Mouse (Mus musculus): Measurements from ENCODE around the gene P2ry6.

DNA sequence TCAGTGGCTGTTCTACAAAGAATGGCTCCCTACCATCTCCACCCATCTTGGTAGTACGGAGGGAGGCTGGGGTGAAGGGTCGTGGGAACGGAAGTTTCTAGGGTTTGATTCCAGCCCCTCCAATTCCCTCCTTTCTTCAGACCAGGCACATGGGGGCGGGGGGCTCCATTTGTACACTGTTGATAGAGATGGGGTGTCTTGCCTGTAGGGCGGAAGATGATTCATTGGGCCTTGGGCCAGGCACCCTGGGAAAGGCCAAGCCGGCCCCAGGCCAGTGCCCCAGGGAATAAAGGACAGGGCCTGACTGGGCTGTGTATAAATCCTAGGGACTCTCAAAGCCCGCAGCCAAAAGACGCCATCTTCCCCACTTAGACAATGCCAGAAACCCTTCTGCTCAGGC lies 66.4 kb downstream of the P2ry6 start:
- TF ChIP-seq CTCF (IDR thresholded peaks at IDR 0.05; ENCODE audit: low read depth, low read length) (no peak), POLR2A (IDR thresholded peaks at IDR 0.05; ENCODE audit: borderline replicate concordance, low read depth, low read length) (no peak)

Measured in bone marrow macrophage, adult 2 months (primary cell).